Mouse (Mus musculus) embryo, embryonic 11 days (tissue): ENCODE results near the gene Ythdf1.

Experiments used
- DNase-seq: peaks from one replicate; pipeline ENCODE4 v3.0.0-alpha.2; 2015

Ythdf1 gene

DNA sequence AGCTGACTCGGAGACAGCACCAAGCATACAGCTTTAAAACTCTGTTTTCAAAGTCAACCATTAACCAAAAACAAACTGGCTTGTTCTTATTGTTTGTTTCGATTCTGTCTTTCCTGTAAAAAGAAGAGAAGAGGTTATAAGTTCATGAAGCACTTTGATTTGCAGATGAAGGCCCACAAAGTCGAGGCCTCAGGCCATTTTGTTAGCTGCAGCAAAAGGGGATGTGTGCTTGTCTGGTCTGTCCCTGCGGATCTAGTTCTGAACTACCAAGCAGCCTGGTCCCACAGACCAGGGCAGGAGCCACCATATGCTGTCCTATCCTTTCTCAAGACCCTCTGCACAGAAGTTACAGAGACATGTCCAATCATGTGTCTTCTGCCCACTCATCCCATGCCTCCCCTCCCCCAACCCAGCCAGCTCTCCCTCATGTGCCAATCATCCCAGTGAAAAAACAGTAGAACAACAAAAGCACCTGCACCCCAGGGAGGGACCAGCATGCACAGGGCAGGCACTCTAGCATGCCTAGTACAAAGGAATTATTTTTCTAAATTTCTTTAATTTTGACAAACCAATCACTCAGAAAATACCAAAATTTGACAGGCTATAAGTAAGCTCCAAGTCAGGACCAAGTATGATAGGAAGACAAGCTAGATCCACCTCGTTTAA is 15.1 kb downstream of the Ythdf1 start:
- no peak for DNase-seq

DNA sequence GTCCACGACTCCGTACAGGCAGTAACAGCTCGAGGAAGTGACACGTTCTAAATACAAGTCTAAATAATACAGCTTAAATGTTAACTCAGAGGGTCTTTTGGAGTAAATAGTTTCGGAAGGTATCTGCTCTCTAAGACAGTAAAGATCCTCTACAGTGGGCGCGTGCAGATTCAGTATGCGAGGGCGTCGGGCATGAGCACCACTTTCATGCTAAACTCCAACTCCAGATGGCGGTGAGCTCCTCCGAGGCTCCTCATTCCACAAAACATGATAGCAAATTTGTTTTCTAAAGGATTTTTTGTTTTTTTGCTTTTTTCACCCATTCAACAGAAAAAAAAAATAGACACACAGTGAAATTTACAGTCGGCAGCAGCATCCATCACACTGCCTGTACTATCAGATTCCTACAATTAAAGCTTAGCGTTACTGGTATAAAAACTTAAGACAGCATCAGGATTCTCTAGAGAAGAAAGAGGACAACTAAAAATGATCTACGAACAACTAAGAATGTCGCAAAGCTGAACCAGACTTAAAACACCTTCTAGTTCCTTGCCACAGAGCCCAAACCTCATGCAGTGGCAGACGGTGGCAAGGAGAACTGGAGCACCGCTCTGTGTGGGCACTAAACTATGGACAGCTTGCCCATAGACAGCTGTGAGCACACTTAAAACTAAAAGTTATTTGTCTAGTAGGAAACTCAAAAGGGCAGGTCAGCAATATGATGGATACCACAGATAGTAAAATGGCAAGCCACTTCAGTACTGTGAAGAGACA is 16.1 kb downstream of the Ythdf1 start:
- no peak for DNase-seq

DNA sequence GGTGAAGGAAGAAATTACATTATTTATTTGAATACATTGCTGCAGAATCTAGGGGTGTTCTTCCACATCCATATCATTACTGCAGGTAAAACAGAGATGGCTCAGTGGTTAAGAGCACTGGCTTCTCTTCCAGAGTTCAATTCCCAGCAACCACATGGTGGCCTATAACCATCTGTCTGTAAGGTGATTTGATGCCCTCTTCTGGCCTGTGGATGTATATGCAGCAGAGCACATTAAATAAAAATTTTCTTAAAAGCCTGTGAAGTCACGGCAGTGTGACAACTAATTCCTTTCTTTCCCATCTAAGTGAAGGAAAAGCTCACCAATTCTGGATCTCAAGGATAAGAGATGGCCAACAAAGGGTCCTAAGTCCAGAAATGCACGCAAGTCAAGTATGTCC is 18.7 kb downstream of the Ythdf1 start:
- DNase-seq: peak; percentile 67

DNA sequence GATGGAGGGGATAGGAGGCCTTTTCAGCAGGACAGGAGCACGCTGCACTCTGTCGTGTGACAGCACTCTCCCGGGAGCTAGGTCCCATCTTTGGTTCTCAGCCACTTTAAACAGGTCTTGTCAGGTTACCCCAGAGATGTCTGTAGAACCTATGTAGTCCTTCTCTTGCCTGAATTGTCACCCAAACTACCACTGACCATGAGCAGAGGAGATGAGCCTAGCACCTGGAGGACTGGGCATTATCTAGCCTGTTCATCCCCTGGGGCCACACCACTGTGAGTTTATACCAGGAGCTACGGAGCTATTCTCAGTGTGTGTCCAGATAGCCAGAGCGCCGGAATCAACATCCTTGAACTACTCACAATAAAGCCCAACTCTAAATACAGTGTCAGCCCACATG is 22.9 kb downstream of the Ythdf1 start:
- no peak for DNase-seq

DNA sequence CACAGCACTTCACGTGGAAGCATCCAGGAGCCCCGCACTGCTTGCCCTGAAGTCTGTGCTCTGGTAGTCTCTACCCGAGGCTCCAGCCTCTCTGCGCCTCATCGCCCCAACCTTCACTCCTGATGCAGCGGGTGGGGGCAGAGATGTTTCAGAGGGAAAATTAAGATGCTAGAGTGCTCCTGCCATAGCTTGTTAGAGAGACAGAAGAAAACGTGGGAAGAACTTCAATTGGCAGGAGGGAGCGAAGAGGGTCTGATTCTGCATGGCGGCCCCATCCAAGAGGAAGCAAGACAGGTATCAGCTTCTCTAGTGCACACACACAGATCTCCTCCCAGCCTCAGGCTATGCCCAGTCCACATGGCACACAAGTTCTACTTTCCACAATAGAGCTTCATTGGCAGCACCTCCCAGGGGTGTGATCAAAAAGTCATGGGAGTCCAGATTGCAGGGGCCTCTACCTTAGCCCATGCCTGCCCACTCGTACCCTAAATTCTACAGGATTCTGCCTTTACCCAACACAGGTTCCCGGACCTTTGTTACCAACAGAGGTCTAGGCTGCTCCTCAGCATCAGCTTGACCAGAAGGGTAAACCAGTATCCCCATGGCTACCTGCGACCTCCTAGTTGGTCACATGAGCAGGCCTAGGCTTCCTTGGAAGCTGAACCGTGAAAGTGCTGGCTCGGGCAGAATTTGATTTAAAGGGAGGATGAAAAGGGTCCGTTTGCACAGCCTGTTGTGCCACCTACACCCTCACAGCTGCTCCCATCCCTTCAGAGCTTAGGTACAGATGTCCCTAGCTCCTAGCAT is 23.7 kb downstream of the Ythdf1 start:
- DNase-seq: no peak

DNA sequence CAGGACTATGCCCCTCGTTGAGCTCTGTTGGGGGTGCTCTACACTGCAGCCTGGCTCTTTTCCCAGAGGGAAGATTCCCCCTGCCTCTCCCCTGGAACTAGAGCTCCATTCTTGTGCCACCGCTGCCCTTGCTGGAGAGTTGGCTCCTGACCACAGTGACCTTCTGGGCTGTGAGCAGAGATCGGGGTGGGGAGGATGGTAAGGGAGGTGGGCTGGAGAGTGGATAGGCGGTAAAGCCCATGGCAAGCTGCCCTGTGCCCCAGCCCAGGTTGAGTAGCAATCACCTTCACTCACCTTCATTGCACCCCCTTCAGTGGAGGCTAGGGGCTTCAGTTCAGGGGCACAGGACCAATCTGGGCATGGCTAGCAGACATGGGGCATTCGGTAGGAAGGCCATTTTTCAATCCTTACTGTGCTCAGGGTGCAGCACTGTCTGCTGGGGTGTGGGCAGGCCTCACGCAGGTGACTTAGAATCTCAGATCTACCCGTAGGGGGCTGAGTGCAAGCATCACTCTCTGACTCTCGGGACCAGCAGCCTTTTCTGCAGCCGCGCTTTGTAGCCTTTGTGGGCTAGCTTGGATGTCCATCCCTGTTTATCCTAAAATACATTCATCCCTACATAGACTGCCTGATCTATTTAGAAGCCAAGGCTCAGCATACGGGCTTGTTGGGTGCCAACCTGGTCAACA is 24.8 kb downstream of the Ythdf1 start:
- no peak for DNase-seq

DNA sequence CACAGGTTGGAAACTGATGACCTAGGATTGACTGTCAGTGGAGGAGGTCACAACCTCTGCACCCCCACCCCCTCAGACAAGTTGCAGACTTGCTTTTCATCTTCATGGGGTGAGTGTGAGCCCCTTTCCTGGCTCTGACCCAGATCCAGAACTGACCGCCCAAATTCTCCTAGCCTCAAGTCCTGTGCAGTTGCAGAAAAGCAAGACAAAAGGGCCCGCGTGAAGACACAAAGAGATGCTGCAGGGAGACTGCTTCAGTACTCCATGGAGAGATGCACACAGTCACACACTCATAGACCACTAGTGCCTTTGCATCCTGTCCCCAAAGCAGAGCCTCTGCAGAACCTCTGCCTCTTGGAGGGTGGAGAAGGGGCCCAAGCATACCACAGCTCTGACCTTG is 25.4 kb downstream of the Ythdf1 start:
- DNase-seq: no peak

DNA sequence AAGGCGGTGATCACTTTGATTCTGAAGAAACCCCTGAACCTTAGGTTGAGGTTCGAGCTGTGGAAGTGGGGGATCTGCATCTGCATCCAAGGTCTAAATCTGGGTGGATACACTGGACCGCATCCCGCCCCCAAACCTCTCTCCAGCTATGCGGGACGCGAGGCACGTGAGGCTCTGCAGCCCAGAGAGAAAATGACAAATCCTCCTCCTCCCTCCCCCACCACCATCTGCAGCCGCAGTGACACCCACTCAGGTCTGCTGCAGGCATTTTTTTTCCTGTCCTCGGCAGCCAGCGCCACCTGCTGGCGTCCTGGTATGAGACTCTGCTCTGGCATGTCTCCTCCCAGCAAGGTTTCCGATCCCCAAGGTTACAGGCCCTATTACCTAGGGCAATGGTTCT is 26.0 kb downstream of the Ythdf1 start:
- DNase-seq: peak; percentile 91

DNA sequence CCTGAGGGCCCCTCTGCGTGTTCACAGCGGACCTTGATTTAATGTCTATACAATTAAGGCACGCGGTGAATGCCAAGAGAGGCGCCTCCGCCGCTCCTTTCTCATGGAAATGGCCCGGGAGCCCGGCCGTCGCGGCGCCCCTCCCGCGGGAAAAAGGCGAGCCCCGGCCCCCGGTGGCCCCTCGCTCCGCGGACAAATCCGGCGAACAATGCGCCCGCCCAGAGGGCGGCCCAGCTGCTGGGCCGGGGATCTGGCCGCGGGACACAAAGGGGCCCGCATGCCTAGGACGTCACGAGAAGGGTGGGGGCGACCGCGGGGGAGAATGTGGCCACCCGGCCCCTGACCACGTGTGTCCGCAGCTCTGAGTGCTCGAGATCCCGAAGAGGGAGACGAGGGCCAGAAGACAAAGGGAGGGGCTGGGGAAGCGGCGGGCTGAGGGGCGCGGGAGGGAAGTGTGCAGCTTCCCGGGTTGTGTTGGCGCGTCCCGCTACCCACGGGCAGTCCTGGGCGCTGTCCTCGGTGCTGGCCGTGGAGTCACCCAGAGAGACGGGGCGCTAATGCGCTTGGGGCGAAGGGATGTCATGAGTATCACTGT is 26.6 kb downstream of the Ythdf1 start:
- peak; percentile 84 for DNase-seq

DNA sequence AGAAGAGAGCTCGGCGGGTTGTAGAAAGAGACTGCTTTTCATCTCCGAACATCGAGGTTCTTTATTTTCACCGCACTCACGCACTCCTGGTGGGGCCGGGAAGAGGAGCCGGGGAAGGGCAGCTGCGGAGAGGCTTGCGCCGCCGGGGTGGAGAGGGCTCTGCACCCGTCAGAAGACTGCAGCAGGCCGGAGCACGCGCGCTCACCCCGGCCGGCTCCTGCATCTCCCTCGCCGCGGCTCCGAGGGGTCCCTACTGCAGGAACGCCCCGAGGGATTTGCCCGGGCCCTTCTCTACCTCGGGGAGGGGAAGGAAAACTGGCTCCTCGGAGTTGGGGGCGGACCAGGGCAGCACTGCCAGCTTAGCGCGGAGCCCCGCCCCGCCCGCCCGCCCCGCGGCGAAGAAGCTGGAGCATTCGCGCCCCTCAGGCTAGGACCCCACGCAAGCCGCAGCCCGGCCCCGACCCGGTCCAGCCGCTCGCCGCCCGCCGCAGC is 27.2 kb downstream of the Ythdf1 start:
- peak; percentile 55 for DNase-seq

DNA sequence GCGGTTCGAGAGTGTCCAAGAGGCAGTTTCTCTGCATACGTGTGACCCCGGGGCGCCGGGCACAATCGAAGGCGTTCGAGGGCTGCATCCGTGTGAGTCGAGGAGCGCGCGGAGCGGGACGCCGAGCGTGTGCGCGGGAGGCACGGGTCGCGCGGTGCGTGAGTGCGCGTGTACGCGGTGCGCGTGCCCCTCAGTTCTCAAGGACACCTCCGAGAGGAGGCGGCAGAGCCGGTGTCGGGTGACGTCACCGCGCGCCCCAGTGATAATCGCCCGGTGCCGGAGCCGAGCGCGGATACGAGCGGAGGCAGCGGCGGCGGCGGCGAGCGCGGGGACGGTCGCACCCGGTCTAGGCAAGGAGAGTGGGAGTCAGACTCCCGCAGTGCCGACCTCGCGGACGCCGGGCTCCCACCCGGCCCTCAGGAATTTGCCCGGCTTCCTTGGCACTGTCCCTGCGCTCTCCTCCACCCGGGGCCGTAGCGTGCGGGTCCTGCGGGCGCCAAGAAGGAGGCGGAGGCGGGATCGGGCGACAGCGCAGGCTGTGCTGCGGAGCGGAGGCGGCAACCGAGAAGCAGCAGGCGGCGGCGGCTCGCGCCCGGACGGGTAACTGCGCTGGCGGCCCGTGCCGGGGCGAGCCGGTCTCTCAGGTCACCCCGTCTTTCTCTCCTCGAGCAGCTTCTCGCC is 27.8 kb downstream of the Ythdf1 start:
- peak; percentile 85 for DNase-seq

DNA sequence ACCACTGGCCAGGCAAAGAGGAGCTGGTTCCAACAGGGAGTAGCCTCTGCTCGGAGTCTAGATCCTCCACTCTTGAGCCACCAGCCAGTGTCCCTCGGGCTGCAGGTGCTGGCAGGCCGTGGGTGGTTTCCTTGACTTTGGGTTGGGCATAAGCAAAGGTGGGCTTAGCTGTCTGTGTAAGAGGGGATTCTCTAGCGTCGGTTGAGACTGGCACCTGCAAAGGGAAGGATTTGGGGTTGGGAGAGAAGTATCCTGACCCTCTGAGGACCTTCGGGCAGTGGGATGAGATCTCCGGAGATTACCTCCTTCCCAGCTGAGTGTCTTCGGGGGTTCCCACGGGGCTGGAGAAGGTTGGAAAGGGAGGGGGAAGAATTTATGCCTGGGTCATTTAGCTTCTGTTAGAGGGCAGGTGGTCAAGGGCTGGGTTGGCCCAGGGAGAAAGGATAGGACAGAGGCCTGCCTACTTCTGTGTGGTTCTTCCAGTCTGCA is 28.9 kb downstream of the Ythdf1 start:
- peak; percentile 26 for DNase-seq

DNA sequence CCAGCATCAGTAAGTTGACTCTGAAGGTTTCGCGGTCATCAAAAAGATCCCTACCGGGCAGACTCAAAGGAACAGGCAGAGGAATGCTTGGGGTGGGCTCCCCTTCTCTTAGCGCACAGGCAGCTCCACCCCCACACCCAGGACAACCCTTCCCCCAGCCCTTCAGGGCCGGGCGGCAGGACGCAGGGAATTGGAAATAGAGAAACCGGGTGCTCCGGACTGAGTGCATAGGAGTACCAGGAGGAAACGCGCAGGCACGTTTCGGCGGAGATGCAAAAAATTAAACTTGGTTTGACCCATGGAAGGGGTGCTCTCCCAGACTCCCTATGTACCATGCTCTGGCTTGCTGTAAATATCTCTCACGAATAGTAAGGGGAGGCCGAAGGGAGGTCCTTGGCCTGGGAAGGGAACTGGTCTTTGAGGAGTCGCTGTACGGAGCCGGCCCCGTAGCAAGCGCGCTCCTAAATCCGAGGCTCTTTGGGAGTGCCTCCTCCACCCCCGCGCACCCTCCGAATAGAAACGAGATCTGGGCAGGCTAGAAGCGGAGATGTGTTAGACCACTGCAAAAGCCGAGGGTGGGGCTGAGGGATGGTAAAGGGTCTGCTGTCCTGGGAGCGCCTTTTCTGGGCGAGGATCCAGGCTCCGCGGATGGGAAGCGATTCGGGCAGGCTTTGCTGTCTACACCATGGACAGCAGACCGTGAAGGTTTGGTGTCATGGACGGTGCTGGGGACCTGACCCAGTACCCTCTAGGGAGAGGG is 29.5 kb downstream of the Ythdf1 start:
- DNase-seq: peak; percentile 61

DNA sequence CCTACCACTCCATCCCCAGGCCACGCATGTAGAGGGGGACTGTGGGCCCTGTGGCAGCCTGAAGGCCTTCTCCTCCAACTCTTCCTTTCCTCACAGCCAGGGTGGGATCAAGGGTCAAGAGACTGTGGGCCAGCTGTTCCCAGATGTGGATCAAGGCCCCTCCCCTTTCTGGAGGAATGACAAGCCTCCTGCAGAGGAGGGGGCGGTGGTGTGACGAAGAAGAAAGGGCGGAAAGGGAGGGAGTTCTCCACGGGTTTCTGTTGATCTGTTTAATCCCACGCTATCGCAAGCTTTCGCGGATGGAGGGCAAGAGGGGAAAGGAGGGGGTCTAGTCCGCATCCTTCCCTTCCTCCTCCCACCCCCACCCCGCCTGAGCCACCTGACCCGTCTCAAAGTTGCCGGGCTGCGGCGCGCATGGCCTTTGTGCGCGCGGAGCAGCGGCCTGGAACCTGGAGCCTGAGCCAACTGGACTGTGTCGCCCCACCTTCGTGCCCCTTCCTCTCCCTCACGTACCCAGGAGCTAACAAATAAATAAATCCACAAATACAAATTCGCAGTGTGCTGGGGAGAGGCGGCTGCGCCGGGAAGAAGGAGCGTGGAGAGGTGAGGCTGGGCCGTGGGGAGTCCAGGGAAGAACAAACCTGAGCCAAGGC is 30.2 kb downstream of the Ythdf1 start:
- DNase-seq: peak; percentile 76

DNA sequence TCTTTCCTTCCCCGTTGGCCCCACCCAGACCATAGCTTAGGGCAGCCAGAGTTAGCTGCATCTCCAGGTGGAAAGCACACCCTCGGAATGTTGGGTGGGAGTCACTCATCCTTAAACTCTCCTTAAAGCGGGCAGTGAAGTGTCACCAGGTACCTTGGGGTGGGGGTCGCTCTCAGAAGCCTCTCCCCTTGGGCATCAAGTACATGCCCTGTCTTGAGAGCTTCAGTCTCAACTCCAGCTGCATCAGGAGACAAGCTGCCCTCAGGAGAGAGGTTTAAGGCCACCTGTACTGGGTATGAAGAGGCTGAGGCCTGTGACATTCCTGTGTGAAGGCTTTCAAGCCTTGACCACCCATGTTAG is 30.8 kb downstream of the Ythdf1 start:
- no peak for DNase-seq

DNA sequence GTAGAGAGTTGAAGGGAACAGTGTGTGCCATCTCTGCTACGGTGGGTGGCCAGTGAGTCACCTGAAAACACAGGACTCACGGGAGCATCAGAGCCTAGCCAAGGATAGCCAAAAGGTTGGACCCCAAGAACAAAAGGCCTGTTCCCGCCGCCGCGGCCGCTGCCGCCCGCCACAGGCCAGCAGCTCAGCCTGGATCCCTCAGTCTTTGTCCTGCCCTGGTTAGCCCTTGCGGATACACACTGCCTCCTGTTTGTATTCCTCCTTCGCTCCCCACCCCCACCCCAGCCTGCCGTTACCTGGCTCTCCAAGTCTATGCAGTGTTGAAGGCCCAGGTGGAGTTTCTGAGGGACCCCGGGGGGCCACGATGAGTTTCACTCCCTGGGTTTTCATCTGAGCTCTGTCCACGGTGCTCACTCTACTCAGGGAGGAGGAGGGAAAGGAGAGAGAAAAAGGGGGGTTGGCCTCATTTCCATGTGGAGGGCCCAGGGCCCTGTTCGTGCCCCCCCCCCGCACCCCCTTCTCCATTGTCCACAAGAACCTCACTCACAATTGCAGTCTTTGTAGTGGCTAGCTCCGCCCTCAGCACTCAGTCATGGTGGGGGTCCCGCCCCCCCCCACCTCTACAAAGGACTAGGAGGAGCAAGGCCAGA is 31.4 kb downstream of the Ythdf1 start:
- DNase-seq: peak; percentile 66

DNA sequence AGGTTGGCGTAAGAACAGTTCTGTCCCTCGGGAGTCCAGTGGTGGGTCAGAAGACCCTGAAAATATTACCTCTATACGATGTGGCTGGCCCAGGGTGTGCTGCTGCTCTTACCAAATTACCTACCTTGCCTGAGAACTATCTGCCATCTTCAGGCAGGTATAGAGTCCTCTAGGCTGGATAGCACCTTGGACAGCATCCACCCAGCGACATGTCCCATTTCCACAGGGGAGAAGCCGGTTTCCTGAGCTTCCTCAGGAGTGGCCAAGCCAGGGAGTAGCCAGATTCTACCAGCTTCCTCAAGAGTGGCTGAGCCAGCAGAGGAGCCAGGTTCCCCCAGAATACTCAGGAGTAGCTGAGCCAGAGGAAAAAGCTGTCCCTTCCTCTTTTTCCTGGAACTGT is 35.5 kb downstream of the Ythdf1 start:
- DNase-seq: no peak

DNA sequence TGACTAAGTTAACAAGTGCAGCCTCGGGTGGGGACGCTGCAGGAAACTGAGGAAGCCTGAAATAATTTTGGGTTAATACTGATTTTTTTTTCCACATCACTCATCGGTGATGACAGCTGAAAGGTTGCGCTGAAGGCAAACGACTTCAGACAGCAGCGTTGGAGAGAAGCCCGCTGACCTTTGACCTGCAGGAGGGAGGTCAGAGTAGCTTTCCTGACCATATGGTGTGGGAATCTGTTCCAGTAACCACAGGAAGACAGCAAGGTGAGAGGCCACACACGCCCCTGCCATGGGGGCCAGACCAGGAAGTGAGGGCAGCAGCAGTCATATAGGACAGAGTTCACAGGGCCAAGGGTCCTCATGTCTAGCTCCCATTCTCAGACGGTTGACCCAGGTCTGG is 39.5 kb downstream of the Ythdf1 start:
- DNase-seq: no peak

DNA sequence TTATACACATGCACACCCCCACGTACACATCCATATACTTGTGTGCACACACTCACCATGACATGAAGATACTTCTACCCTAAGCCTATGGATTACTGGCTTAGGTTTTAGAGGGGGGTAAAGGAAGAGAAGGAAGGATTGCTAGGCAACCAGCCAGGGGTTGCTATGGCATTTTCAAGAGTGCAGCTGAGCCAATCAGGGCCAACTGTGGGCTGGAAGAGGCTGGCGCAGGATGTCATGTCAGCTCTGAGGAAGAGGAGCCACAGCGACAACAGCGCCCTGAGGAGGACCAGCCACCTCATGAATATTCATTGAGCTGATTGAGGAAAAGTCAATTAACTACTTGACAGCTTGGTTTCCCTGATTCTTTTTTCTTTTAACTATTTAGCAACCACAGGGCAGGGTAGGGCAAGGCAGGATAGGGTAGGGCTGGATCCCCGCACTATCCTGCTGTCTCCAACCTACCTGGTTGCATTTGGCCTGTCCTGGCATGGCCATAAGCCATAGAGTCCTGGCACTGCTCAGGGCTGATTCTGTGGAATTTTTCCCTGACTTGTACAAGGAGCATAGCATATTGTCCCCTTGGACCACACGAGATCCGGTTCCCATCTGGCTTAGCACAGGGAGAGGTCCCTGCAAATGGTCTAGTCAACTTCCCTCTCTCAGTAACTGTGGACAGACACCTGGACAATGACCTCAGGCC is 41.2 kb downstream of the Ythdf1 start:
- DNase-seq: peak; percentile 44
